Mouse (Mus musculus) heart, embryonic 11.5 days (tissue): ENCODE measurements around the gene Pik3cd. TPM values are rescaled to one million over a fixed set of nuclear protein-coding genes. Genes with fewer than 3 reads are reported as not detected.
A peak's percentile ranks its signal among the peaks of the same experiment; 100 is the strongest.

Source experiments
- ATAC-seq: fragments of 200-750 bp; cut with Nextera tagmentation; replicated peaks from 2 replicates; pipeline ENCODE4 v1.8.0; 2017; ENCODE audit warnings: moderate library complexity; ENCODE audit not compliant: insufficient number of reproducible peaks, low FRiP score, low TSS enrichment
- H3K27ac ChIP-seq: fragments of 300-500 bp; sonication (generic); 2 replicates; pipeline ENCODE4 v1.5.1; 2014; ENCODE audit warnings: mild to moderate bottlenecking, low read depth, low read length
- H3K27me3 ChIP-seq: fragments of 300-500 bp; sonication (generic); 2 replicates; pipeline ENCODE4 v1.6.1; 2014; ENCODE audit warnings: mild to moderate bottlenecking, low read length, mixed read lengths; ENCODE audit not compliant: control insufficient read depth, insufficient read depth
- H3K36me3 ChIP-seq: fragments of 300-500 bp; sonication (generic); 2 replicates; pipeline ENCODE4 v1.6.1; 2014; ENCODE audit warnings: mild to moderate bottlenecking, low read length, moderate library complexity, mixed read lengths; ENCODE audit not compliant: control insufficient read depth, insufficient read depth
- H3K4me1 ChIP-seq: fragments of 300-500 bp; sonication (generic); 2 replicates; pipeline ENCODE4 v1.6.1; 2014; ENCODE audit warnings: low read length; ENCODE audit not compliant: control insufficient read depth, insufficient read depth
- H3K4me2 ChIP-seq: fragments of 300-500 bp; sonication (generic); 2 replicates; pipeline ENCODE4 v1.6.1; 2014; ENCODE audit warnings: mild to moderate bottlenecking, moderate library complexity
- H3K4me3 ChIP-seq: fragments of 300-500 bp; sonication (generic); 2 replicates; pipeline ENCODE4 v1.5.1; 2014; ENCODE audit warnings: low read depth, low read length
- H3K9ac ChIP-seq: fragments of 300-500 bp; sonication (generic); 2 replicates; pipeline ENCODE4 v1.6.1; 2014; ENCODE audit warnings: mild to moderate bottlenecking, low read depth, low read length, moderate library complexity
- H3K9me3 ChIP-seq: fragments of 300-500 bp; sonication (generic); replicated peaks from 2 replicates; pipeline ENCODE4 v1.6.1; 2016; ENCODE audit warnings: low read length; ENCODE audit not compliant: control insufficient read depth
- WGBS: fragments of 180-500 bp; shearing (Covaris S2); extraction: QIAGEN DNeasy Blood & Tissue Kit; methylation state at CpG from one replicate; pipeline ENCODE4 v1.1.7; 2014; ENCODE audit not compliant: insufficient replicate concordance; 5-methylcytosine and 5-hydroxymethylcytosine counted together
- polyA plus RNA-seq: library from polyadenylated mRNA; unstranded; fragments of >200 nt; fragmentation: Nextera tagmentation; extraction: Ambion mirVana; gene quantifications from 2 replicates; pipeline ENCODE4 v1.2.1, GENCODE M21; 2014

Gene Pik3cd
- polyA plus RNA-seq, 1 experiment from 2014 or later: 2.3 TPM

DNA sequence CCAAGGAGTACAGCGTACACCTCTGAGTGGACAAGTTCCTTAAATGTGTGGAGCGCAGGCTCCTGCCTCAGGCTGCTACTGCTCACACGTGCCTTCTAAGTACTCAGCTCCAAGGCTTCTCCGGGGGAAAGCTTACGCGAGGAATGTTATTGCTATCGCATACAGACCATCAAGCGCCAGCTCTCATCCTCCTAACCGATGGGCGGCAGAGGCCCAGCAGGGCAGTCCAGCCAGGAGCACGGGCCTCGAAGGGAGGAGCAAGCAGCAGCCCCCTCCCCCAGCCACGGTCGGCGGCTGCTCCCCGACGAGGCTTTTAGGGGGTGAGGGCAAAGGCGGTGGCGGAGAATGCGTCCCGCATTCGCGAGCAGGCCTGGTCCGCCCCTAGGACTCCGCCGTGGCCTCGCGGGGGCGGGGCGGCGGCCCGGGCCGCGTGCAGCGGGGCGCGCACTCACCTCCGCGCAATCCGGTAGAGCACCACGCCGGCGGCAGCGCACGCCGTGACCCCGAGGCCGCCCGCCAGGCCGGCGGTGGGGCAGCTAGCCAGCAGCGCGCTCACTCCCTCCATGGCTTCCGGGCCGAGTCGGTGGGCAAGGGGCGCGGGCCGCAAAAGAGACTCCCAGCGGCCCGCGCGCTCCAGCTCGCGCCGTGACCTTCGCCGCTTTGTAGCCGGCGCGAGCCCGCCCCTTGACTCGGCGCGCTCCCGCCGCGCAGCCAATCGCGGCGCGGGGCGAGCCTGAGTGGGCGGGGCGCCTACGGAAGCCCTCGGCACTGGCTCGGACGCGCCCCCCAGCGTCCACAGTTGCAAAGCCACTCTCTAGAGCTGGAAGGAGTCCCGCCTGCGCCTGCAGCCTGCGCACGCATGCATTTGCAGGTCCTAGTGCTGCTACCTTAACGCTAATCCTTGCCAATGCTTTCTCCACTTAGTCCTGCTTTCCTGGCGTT, 35.3 kb upstream of the Pik3cd start, which contains the start of gene Tmem201:
Gene Tmem201 (minus strand): TSS at position 662 of the 942 bp plus-strand sequence.
- Histone ChIP-seq H3K9me3 (no peaks in the 10 kb centered on the region), H3K27me3 (no peaks in the 10 kb centered on the region), H3K4me2 (peak within 1 kb of the TSS; percentile 97), H3K36me3 (0 out of 2 replicates have a peak, but pooled peaks cover 2% of the 10 kb centered on the region), H3K9ac (peak within 1 kb of the TSS; percentile 91), H3K4me1 (peaks cover 42% of the 10 kb centered on the region), H3K27ac (peak within 1 kb of the TSS; percentile 77), H3K4me3 (peak within 1 kb of the TSS; percentile 84)
- under 1% methylated on average over 91 of the region's 97 CpGs for WGBS
- ATAC-seq: peak; percentile 87

DNA sequence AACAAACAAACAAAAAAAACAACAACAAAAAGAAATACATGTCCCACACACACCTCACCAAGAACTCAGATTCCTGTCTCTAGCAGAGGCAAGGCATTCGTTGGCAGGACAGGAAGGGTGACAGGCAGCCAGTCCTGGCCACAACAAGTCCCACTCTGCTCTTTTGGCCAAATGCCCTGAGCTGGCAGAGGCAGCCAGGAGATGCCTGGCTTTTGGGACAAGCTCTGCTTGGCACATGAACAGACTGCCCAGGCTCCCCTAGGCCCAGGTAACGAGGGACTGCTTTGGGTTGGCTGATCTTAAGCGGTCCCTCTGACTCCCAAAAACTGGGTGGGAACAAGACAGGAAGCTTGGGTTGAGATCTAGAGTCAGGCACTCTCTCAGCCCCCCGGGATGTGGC, 34.2 kb upstream of the Pik3cd start:
- H3K4me2 ChIP-seq: peak overlapping the region; percentile 97
- no peaks in the 10 kb centered on the region for H3K9me3 ChIP-seq
- WGBS: 43% methylated on average over 4 of the region's 4 CpGs
- H3K9ac ChIP-seq: peak overlapping the region; percentile 91
- peaks cover 2% of the 10 kb centered on the region; the same call in 1 of the 2 replicates for H3K36me3 ChIP-seq
- ATAC-seq: no peak
- H3K4me3 ChIP-seq: peak overlapping the region; percentile 84
- no peaks in the 10 kb centered on the region for H3K27me3 ChIP-seq
- no peak overlapping the region for H3K27ac ChIP-seq
- peaks cover 48% of the 10 kb centered on the region for H3K4me1 ChIP-seq

DNA sequence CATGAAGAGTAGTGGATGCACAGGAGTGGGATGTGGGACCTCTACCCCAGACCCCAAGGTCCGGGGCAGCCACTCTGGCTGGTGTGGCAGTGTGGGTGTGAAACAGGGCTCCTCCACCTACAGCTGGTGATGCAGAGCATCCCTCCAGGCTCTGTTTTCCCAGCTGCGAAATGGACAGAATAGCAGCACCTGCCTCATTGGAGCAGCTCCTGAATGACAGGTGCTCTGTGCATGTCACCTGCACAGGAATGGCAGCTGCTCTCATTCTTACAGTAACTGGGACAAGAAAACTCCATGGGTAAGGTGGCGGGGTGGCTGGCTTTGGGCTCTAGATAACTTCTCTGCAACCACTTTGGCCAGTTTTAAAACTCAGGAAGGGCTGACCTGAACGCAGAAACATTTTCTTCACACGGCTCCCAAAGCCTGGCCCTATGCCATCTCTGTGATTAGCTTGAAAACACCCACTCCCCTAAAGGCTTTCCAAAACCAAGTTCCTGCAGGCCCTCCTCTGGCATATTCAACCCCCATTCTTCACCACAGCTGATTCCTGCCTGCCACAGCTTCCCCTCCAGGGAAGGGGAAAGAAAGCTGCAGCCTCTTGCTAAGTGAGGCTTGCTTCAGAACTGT, 33.4 kb upstream of the Pik3cd start:
- Histone ChIP-seq H3K9ac (no peak overlapping the region; the same call in 1 of the 2 replicates), H3K27ac (no peak overlapping the region), H3K4me3 (no peak overlapping the region), H3K4me1 (peaks cover 53% of the 10 kb centered on the region), H3K9me3 (no peaks in the 10 kb centered on the region), H3K36me3 (no peaks in the 10 kb centered on the region; the same call in none of the 2 replicates), H3K27me3 (no peaks in the 10 kb centered on the region), H3K4me2 (no peak overlapping the region)
- WGBS: 71% methylated on average over 5 of the region's 5 CpGs
- no peak for ATAC-seq

DNA sequence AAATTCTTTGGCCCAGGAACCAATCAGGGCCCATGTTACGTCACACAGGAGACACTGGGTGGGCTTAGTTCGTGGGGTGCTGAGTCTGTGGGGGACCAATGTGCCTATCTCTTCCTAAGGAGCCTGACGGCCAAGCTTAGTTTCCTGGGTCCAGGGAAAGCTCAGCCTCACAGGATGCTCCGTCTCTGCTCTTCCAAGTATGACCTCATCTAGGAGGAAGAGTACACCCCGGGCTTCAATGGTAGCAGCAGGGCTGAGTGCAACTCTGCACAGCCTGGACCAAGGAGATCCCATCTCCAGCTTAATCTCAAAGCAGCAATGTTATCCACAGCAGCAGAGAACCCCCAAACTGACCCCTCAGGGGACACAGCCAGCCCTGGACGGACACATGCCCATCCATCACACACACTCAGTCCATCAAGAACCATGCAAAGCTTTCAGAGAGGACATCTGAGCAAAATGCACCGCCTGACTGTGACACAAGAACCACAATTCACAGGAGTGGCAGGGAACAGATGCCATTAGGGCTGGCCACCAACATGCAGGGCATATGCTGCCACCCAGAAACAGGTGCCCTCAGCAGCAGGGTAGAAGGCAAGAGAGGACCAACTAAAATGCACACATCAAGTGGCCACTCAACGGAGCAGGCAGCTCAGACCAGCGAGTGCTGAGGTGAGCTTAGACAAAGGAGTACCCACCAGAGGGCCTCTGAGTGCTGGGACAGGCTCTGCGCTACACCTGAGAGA, 32.5 kb upstream of the Pik3cd start:
- Histone ChIP-seq H3K9me3 (no peaks in the 10 kb centered on the region), H3K4me2 (no peak overlapping the region), H3K4me1 (peaks cover 54% of the 10 kb centered on the region), H3K27ac (no peak overlapping the region), H3K9ac (no peak overlapping the region), H3K36me3 (no peaks in the 10 kb centered on the region; the same call in none of the 2 replicates), H3K4me3 (no peak overlapping the region), H3K27me3 (no peaks in the 10 kb centered on the region)
- 74% methylated on average over 10 of the region's 10 CpGs for WGBS
- ATAC-seq: no peak

DNA sequence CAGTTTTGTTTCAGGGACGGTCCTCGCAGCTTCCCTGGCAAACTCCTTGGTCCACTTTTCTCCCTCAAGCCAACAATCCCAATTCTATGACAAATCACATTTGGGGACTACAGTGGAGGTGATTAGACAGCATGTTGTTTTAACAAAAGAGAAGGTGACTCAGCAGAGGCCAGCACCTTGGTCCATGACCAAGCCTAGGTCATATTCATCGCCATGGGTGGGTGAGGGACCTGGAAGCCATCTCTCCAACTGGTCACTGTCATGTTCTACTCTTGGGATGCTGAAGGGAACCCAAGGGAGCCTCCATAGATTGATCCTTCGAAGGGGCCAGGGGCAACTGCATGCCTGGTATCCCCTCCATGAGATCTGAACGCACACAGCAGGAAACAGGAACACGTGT, 31.9 kb upstream of the Pik3cd start:
- Histone ChIP-seq H3K4me1 (peaks cover 54% of the 10 kb centered on the region), H3K36me3 (peaks cover 6% of the 10 kb centered on the region), H3K9ac (no peak overlapping the region), H3K4me2 (no peak overlapping the region), H3K9me3 (no peaks in the 10 kb centered on the region), H3K4me3 (no peak overlapping the region), H3K27me3 (no peaks in the 10 kb centered on the region), H3K27ac (no peak overlapping the region)
- ATAC-seq: no peak
- WGBS: 79% methylated on average over 6 of the region's 6 CpGs

DNA sequence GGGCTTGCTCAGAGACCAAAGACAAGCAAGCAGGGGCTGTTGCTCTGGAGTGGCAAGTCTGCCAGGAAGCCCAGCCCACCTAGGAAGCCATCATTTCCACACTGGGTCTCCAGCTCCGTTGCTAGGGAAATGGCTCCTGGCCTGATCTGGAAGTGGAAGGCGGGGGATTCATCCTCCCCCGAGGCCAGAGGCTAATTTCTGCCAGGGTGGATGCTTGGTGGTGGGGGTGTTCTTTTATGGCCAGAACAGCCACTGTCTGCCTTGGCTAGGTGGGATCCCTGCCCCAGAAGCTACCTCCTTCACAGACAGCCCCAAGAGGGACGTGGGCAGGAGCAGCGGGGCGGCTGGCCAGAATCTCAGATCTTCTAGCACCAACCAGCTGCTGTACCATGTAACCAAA, 31.4 kb upstream of the Pik3cd start:
- Histone ChIP-seq H3K9ac (peak overlapping the region; percentile 34; the same call in 1 of the 2 replicates), H3K4me2 (no peak overlapping the region), H3K27ac (no peak overlapping the region)

DNA sequence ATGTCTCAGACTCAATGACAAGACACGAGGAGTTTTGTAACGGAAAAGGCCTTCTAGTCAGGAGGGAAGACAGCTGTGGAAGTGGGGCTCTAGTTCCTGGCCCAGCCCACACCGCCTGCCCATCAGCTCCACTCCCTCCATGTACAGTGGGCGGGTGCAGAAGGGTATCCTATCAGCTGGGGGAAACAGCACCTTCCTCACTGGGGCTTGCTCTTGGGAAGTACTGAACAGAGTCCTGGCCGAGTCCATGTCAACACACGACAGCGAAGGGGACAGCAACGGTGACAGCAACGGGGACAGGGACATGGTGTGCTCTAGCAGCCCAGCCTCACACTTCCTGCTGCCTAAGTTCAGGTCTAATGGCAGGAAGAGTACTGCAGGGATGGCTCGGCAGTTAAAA, 30.4 kb upstream of the Pik3cd start:
- ATAC-seq: no peak

More for the DNA sequence above, 31.4 kb upstream of the Pik3cd start:
- Histone ChIP-seq H3K4me3 (no peak overlapping the region), H3K27me3 (no peaks in the 10 kb centered on the region), H3K9me3 (no peaks in the 10 kb centered on the region), H3K4me1 (peaks cover 54% of the 10 kb centered on the region), H3K36me3 (peaks cover 11% of the 10 kb centered on the region)
- no peak for ATAC-seq
- 62% methylated on average over 6 of the region's 6 CpGs for WGBS

DNA sequence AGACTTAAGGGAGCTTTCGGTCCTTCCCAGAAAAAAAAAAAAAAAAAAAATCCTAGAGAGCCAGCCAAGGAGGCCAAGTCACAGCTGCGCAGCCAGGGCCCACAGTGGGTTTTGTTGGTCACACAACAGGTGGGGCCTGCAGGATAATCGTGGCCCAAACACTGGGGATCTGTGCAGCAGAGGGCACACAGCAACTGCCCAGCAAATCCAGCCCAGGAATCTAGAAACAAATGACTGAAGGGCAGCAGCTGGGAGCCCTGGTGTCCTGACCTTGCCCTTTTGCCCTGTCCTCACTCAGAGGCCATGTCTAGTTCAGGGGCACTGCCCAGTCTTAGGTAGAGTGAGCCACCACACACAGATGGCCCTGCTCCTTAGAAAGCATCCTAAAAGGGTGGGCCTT, 29.9 kb upstream of the Pik3cd start:
- 85% methylated on average over 3 of the region's 3 CpGs for WGBS
- Histone ChIP-seq H3K9me3 (no peaks in the 10 kb centered on the region), H3K27ac (no peak overlapping the region), H3K36me3 (peaks cover 18% of the 10 kb centered on the region), H3K4me1 (peaks cover 51% of the 10 kb centered on the region), H3K9ac (peak overlapping the region; percentile 23; the same call in 1 of the 2 replicates), H3K4me2 (no peak overlapping the region), H3K4me3 (no peak overlapping the region), H3K27me3 (no peaks in the 10 kb centered on the region)
- no peak for ATAC-seq

More for the DNA sequence above, 30.4 kb upstream of the Pik3cd start:
- Histone ChIP-seq H3K4me2 (no peak overlapping the region), H3K36me3 (peaks cover 14% of the 10 kb centered on the region), H3K4me3 (no peak overlapping the region), H3K27ac (no peak overlapping the region), H3K27me3 (no peaks in the 10 kb centered on the region), H3K9ac (peak overlapping the region; percentile 23; the same call in 1 of the 2 replicates), H3K4me1 (peaks cover 51% of the 10 kb centered on the region), H3K9me3 (no peaks in the 10 kb centered on the region)
- WGBS: 60% methylated on average over 10 of the region's 10 CpGs
